Mouse (Mus musculus) erythroblast, adult 5-6 weeks (primary cell): ENCODE results near the gene Fbxl19. TPM values are rescaled to one million over a fixed set of nuclear protein-coding genes. Genes with fewer than 3 reads are reported as not detected.
"Not testable (repeated sequence)": the region's sequence is repeated elsewhere in the genome, so short reads cannot be mapped to it uniquely, and the experiment has no call there.

Experiments
- ATAC-seq: replicated peaks from 2 replicates; pipeline ENCODE4 v1.8.0; 2016; ENCODE audit warnings: moderate number of reproducible peaks, mild to moderate bottlenecking, moderate TSS enrichment, inconsistent platforms; ENCODE audit not compliant: poor library complexity, low FRiP score, severe bottlenecking
- total RNA-seq, 2 experiments: library from RNA; stranded (forward) in 1 of 2; stranded (reverse) in 1 of 2; fragments of 150-400 nt in 1 of 2; fragments of 200-764, 138-1000 nt in 1 of 2; gene quantifications; 2 replicates each; pipeline versions ENCODE4 v1.2.3 to v1.2.4; 2015 to 2017; ENCODE audit warnings: low replicate concordance in 2 of 2

The Fbxl19 gene
- total RNA-seq, 2 experiments from 2014 or later: 6.0 to 6.2 TPM

DNA sequence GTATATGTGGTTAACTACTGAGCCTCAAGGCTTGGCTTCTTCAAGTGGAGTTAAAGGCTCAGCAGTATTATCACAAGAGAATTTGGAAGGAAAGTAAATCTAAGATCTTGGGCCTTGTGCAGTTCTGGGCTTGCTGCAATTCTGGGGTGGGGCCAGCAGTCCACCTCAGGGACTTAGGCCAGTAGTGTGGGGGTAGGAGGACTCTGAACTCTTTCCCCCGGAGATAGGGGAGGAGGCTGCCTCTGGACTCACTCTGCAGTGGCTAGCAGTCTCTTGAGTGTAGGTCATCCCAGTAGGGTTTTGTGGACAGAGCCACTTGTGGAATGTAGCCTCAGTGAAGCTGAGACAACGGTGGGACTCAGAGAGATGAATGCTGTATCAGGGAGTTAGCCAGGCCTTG, 21.4 kb downstream of the Fbxl19 start:
- no peak for ATAC-seq

- ATAC-seq: peak; percentile 88
Measured at GRCm38 (mm10) chr7:127766851-127767609, 22.7 kb downstream of the Fbxl19 start.

DNA sequence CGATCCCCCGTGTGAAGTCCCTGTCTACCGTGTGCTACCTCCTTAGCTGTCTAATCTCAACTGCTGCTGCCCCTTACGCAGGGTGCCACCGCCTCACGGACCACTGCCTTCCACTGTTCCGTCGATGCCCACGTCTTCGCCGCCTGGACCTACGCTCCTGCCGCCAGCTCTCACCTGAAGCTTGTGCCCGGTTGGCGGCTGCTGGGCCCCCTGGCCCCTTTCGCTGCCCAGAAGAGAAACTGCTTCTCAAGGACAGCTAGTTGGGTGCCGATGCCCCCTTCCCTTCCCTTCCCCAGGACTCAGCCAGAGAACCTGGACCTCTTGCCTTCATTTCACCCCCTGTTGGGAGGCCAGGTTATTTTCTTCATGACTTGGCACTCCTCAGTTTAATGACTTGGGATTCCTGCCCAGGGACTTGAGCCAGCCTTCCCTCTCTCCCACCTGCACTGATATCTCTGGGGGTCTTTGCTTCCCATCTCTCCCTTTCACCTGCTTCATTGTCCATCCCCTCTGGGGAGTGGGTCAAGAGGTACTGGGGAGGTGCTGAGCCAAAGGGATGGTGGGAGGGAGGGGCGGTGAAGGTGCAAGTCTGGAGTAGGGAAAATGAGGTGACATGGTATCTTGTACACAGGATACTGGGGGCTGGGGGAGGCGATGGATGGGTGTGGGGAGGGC, 23.5 kb downstream of the Fbxl19 start:
- peak; percentile 21 for ATAC-seq

- no peak for ATAC-seq
Measured at GRCm38 (mm10) chr7:127768346-127768996, 24.1 kb downstream of the Fbxl19 start.

GRCm38 (mm10) chr7:127768997-127769593, 24.8 kb downstream of the Fbxl19 start:
- ATAC-seq: no peak

GRCm38 (mm10) chr7:127769651-127770038, 25.3 kb downstream of the Fbxl19 start, which contains the start of gene Orai3:
TSS of gene Orai3 (plus strand) at chr7:127769815.
- ATAC-seq: peak; percentile 24

GRCm38 (mm10) chr7:127770039-127770905, 25.9 kb downstream of the Fbxl19 start:
- peak; percentile 6; the same call in 1 of the 2 replicates for ATAC-seq

GRCm38 (mm10) chr7:127771262-127771661, 26.9 kb downstream of the Fbxl19 start:
- no peak for ATAC-seq

DNA sequence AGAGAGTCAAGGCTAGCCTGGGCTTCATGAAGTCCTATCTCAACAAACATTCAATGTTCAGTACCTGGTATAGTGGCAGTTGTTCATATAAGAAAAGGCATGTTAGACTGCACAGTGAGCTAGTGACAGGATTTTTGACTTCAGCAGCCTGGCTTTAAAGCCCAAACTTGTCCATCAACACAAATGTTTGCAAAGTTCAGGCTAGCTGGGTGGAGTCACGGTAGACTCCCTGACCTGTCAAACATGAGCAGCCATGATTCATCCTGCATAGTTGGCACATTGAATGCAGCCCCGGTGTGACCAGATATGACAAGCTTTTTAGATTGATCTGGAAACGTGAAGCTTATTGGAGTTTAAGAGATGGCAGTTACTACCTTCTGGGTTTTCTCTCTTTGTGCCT, 27.7 kb downstream of the Fbxl19 start:
- ATAC-seq: no peak

DNA sequence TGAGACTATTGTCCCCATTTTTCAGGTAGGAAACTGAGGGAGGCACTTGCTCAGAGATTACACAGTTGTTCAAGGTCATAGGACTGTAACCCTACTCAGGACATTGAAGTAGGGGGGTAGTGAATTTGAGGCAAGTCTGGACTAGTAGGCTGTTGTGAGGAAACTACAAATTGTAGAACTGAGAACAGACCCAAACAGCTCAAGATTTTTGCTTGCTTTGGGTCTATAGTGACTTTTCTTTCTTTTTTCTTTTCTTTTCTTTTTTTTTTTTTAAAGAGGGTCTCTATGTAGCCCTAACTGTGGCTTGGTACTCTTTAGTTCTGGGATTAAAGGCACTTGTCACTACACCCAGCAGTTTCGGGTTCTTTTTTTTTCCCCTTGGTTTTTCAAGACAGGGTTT, 28.2 kb downstream of the Fbxl19 start:
- ATAC-seq: no peak

- ATAC-seq: 0 out of 2 replicates have a peak, but pooled peaks have one; percentile 31
Measured at GRCm38 (mm10) chr7:127773664-127774384, 29.5 kb downstream of the Fbxl19 start.

DNA sequence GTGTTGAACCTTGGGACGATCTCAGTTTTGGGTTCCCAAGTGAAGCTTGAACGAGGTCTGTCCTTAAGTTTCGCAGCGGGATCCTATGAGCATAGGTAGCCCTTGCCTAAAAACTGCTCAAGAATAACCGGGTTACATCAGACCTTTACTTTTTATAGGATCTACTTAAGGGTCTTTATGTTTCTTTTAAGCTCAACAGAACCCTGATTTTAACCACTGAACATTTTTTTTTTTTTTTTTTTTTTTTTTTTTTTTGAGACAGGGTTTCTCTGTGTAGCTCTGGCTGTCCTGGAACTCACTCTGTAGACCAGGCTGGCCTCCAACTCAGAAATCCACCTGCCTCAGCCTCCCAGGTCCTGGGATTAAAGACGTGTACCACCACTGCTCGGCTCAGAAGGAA, 31.5 kb downstream of the Fbxl19 start:
- not testable (repeated sequence) for ATAC-seq

GRCm38 (mm10) chr7:127776426-127776825, 32.1 kb downstream of the Fbxl19 start, which contains the start of gene Setd1a:
TSS of gene Setd1a (plus strand) at chr7:127776670.
- ATAC-seq: peak; percentile 77

- peak; percentile 90 for ATAC-seq
Measured at GRCm38 (mm10) chr7:127776878-127777473, 32.6 kb downstream of the Fbxl19 start.

DNA sequence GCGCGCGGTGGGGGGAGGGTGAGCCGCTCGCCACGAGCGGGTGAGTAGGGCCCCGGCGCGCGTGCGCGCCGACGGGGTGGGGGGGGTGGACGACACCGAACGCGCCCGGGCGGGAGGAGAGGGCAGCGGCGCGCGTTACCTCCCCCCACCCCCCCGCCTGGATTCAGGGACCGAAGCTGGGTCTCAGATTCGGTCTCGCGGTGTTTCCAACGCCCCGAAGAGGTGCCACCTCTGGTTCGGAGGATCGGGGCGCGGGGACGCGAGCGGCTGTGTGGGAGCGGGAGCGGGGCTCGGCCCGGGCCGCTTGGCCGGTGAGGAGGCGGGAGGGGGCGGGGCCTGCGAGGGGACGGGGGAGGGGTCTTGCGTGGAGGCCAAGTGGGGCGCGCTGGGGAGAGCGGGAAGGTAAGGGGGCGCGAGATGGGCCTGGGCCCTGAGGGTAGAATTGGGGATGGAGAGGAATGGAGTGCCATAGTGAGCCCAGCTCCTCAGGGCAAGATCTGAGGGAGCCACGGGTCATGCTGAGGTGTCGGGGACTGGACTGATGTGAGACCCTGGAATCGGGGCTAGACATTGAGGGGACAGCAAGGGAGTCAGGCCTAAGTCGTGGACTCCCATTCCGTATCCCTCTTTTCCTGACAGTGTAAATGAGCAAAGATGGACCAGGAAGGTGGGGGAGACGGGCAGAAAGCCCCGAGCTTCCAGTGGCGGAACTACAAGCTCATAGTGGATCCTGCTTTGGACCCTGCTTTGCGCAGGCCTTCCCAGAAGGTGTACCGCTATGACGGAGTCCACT, 33.3 kb downstream of the Fbxl19 start:
- no peak for ATAC-seq

GRCm38 (mm10) chr7:127778350-127778749, 34.0 kb downstream of the Fbxl19 start:
- ATAC-seq: no peak

- ATAC-seq: no peak
Measured at GRCm38 (mm10) chr7:127785308-127785707, 41.0 kb downstream of the Fbxl19 start, which contains the start of gene Gm49388. TSS of gene Gm49388 (plus strand) at chr7:127785608.
